Mouse (Mus musculus): ENCODE data around the gene Syngr2. TPM values are rescaled to one million over a fixed set of nuclear protein-coding genes. Genes with fewer than 3 reads are reported as not detected.

Gene Syngr2
- polyA plus RNA-seq, 1 experiment from 2014 or later: 17.4 TPM

GRCm38 (mm10) chr11:117857462-117857861, 48.0 kb downstream of the Syngr2 start:
- H3K27me3 ChIP-seq (replicated peaks; ENCODE audit: control insufficient read depth, insufficient read depth, low read length): peaks cover 10% of the 10 kb centered on the region; the same call in 1 of the 2 replicates
- no peak overlapping the region for H3K9ac ChIP-seq (ENCODE audit: low read depth, low read length)
- no peak for ATAC-seq
- H3K4me1 ChIP-seq (ENCODE audit: control insufficient read depth, insufficient read depth, low read depth, low read length): 0 out of 2 replicates have a peak, but pooled peaks cover 2% of the 10 kb centered on the region
- no peak overlapping the region for H3K4me2 ChIP-seq (ENCODE audit: low read length)
- H3K9me3 ChIP-seq (ENCODE audit: control insufficient read depth, low read length): no peaks in the 10 kb centered on the region
- no peak overlapping the region for H3K4me3 ChIP-seq (ENCODE audit: low read length)
- no peaks in the 10 kb centered on the region for H3K36me3 ChIP-seq (ENCODE audit: control insufficient read depth, insufficient read depth, low read length)
- 94% methylated on average over 8 of the region's 10 CpGs for WGBS
- no peak overlapping the region for H3K27ac ChIP-seq (ENCODE audit: low read depth, low read length)

- H3K4me2 ChIP-seq (ENCODE audit: low read length): no peak overlapping the region
- H3K4me3 ChIP-seq (ENCODE audit: low read length): no peak overlapping the region
- H3K4me1 ChIP-seq (ENCODE audit: control insufficient read depth, insufficient read depth, low read depth, low read length): peaks cover 2% of the 10 kb centered on the region; the same call in 1 of the 2 replicates
- 49% methylated on average over 3 of the region's 3 CpGs for WGBS
- H3K27me3 ChIP-seq (replicated peaks; ENCODE audit: control insufficient read depth, insufficient read depth, low read length): peaks cover 10% of the 10 kb centered on the region; the same call in 1 of the 2 replicates
- 0 out of 2 replicates have a peak, but pooled peaks have one; percentile 14 for ATAC-seq
- no peaks in the 10 kb centered on the region for H3K36me3 ChIP-seq (ENCODE audit: control insufficient read depth, insufficient read depth, low read length)
- H3K27ac ChIP-seq (ENCODE audit: low read depth, low read length): no peak overlapping the region
- H3K9me3 ChIP-seq (ENCODE audit: control insufficient read depth, low read length): no peaks in the 10 kb centered on the region
- H3K9ac ChIP-seq (ENCODE audit: low read depth, low read length): no peak overlapping the region
These were observed 48.9 kb downstream of the Syngr2 start for GRCm38 (mm10) chr11:117858392-117858791.

DNA sequence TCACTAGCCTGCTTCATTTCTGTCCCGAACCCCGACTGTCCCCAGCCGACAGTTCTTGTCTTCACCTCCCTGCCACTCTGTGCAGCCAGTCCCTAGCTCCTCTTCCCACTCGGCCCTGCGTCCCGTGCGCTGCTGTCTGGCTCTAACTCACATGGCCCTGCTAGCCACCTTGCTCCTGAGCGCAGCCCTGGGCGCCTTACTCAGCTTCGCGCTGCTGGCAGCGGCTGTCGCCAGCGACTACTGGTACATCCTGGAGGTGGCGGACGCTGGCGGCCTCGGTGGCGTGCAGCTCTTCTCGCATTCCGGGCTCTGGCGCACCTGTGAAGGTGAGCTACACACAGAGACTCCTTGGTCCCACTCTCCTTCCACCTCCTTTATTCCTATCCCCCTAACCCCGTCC, 51.1 kb downstream of the Syngr2 start, which contains the start of gene Tmem235:
Gene Tmem235, plus strand, starts transcription at position 152 of the 400 bp plus-strand sequence.
- H3K36me3 ChIP-seq (ENCODE audit: control insufficient read depth, insufficient read depth, low read length): no peaks in the 10 kb centered on the region
- 5% methylated on average over 23 of the region's 23 CpGs for WGBS
- no peaks in the 10 kb centered on the region for H3K9me3 ChIP-seq (ENCODE audit: control insufficient read depth, low read length)
- peak within 1 kb of the TSS; percentile 27; the same call in 1 of the 2 replicates for H3K4me2 ChIP-seq (ENCODE audit: low read length)
- ATAC-seq: no peak
- H3K9ac ChIP-seq (ENCODE audit: low read depth, low read length): peak within 1 kb of the TSS; percentile 22
- peaks cover 10% of the 10 kb centered on the region; the same call in 1 of the 2 replicates for H3K27me3 ChIP-seq (replicated peaks; ENCODE audit: control insufficient read depth, insufficient read depth, low read length)
- no peak within 1 kb of the TSS; the same call in 1 of the 2 replicates for H3K4me3 ChIP-seq (ENCODE audit: low read length)
- peaks cover 2% of the 10 kb centered on the region; the same call in 1 of the 2 replicates for H3K4me1 ChIP-seq (ENCODE audit: control insufficient read depth, insufficient read depth, low read depth, low read length)
- no peak within 1 kb of the TSS for H3K27ac ChIP-seq (ENCODE audit: low read depth, low read length)

DNA sequence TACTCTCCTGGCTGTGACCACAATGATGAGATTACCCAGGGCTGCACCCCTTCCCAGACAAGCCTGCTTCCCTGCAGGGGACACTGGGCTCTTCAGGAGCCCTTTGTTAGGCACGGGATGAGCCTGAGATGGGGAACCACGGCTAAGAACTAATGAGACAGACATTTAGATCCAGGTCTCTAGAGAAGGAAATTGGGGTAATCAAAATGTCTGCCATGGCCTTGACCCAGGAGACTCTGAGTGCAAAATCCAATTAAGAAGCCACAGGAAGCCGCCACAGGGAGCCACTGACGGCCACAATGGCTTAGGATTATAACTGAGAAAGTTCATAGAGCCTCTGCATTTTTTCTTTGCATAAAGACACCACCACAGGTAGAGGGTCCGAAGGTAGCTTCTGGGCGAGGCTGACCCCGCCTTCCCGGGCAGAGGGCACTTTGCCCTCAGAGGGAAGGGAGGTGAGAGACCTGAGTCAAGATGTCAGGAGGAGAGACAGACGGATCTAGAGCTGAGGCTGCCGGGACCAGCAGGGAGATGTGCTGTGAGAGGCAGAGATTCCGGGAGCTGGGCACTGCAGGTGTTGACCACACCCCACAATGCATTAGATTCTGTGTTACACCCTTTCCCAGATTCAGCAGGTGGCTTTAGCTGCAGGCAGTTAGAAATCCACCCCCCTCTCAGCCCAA, 53.8 kb downstream of the Syngr2 start:
- 39% methylated on average over 11 of the region's 11 CpGs for WGBS
- H3K4me2 ChIP-seq (ENCODE audit: low read length): no peak overlapping the region
- H3K9me3 ChIP-seq (ENCODE audit: control insufficient read depth, low read length): no peaks in the 10 kb centered on the region
- no peak overlapping the region for H3K27ac ChIP-seq (ENCODE audit: low read depth, low read length)
- no peaks in the 10 kb centered on the region for H3K36me3 ChIP-seq (ENCODE audit: control insufficient read depth, insufficient read depth, low read length)
- no peak overlapping the region for H3K4me3 ChIP-seq (ENCODE audit: low read length)
- H3K9ac ChIP-seq (ENCODE audit: low read depth, low read length): no peak overlapping the region
- H3K4me1 ChIP-seq (ENCODE audit: control insufficient read depth, insufficient read depth, low read depth, low read length): peaks cover 8% of the 10 kb centered on the region
- ATAC-seq: no peak
- peaks cover 10% of the 10 kb centered on the region; the same call in 1 of the 2 replicates for H3K27me3 ChIP-seq (replicated peaks; ENCODE audit: control insufficient read depth, insufficient read depth, low read length)

Other genes starting within 250 kb of the Syngr2 start
- gene Tnrc6c, start 155.4 kb upstream of the Syngr2 start, polyA plus RNA-seq (2015; fragmentation: Nextera tagmentation; extraction: Ambion mirVana): 18.9 and 21.4 TPM in 2 replicates
- 0.76 and 1.0 TPM in 2 replicates for gene Tmc8, start 27.6 kb upstream of the Syngr2 start, polyA plus RNA-seq (2015; fragmentation: Nextera tagmentation; extraction: Ambion mirVana)
- gene Tmc6, start 27.5 kb upstream of the Syngr2 start, polyA plus RNA-seq (2015; fragmentation: Nextera tagmentation; extraction: Ambion mirVana): 6.4 and 6.6 TPM in 2 replicates
- gene 6030468B19Rik, start 12.0 kb upstream of the Syngr2 start, polyA plus RNA-seq (2015; fragmentation: Nextera tagmentation; extraction: Ambion mirVana): not detected in 2 replicates
- gene Gm20708, start within 50 bp of the Syngr2 start, polyA plus RNA-seq (2015; fragmentation: Nextera tagmentation; extraction: Ambion mirVana): 1.1 and 1.8 TPM in 2 replicates
- gene Afmid, start 16.3 kb downstream of the Syngr2 start, polyA plus RNA-seq (2015; fragmentation: Nextera tagmentation; extraction: Ambion mirVana): 7.0 and 8.5 TPM in 2 replicates
- gene Tk1, start 16.4 kb downstream of the Syngr2 start, polyA plus RNA-seq (2015; fragmentation: Nextera tagmentation; extraction: Ambion mirVana): 19.6 and 21.2 TPM in 2 replicates
- gene Birc5, start 39.6 kb downstream of the Syngr2 start, polyA plus RNA-seq (2015; fragmentation: Nextera tagmentation; extraction: Ambion mirVana): 37.9 and 42.9 TPM in 2 replicates
- gene Tmem235, start 51.1 kb downstream of the Syngr2 start, polyA plus RNA-seq (2015; fragmentation: Nextera tagmentation; extraction: Ambion mirVana): 0.08 TPM in 1 of 2 replicates, not detected in the other
- 4.5 and 5.5 TPM in 2 replicates for gene Tha1, start 63.8 kb downstream of the Syngr2 start, polyA plus RNA-seq (2015; fragmentation: Nextera tagmentation; extraction: Ambion mirVana)
- gene Socs3, start 160.4 kb downstream of the Syngr2 start, polyA plus RNA-seq (2015; fragmentation: Nextera tagmentation; extraction: Ambion mirVana): 7.5 and 8.9 TPM in 2 replicates
- gene Pgs1, start 176.6 kb downstream of the Syngr2 start, polyA plus RNA-seq (2015; fragmentation: Nextera tagmentation; extraction: Ambion mirVana): 67.3 and 68.4 TPM in 2 replicates

Data from hindbrain, embryonic 16.5 days (tissue).